Mouse (Mus musculus) heart, adult 2 months (tissue): ENCODE results near the gene Tmem259.

Source experiments
- CTCF ChIP-seq: fragments of 200-600 bp; IDR thresholded peaks from 2 replicates; pipeline ENCODE4 v1.8.1; 2022; ENCODE audit warnings: antibody characterized with exemption, mild to moderate bottlenecking, moderate library complexity
- POLR2A ChIP-seq: fragments of 200-500 bp; IDR thresholded peaks from 2 replicates; pipeline ENCODE4 v1.6.1; 2011; ENCODE audit warnings: mild to moderate bottlenecking, low read depth, low read length, control low read depth; ENCODE audit not compliant: insufficient read depth

- TF ChIP-seq CTCF (no peak), POLR2A (no peak)
Observed at GRCm38 (mm10) chr10:80001945-80002344, 17.8 kb upstream of the Tmem259 start.
